Mouse (Mus musculus): ENCODE data around the gene Krt13. TPM values are rescaled to one million over a fixed set of nuclear protein-coding genes. Genes with fewer than 3 reads are reported as not detected.
A peak's percentile ranks its signal among the peaks of the same experiment; 100 is the strongest.

The Krt13 gene
- 2.9 TPM for polyA plus RNA-seq (2012; fragmentation: generic; extraction: Trizol)

GRCm38 (mm10) chr11:100121466-100121865, at the start of gene Krt13:
Gene Krt13 (minus strand): TSS chr11:100121566.
- Histone ChIP-seq H3K4me3 (no peak within 1 kb of the TSS), H3K27me3 (ENCODE audit: control insufficient read depth, insufficient read depth, insufficient read length) (no peaks in the 10 kb centered on the region), H3K4me2 (ENCODE audit: low read depth) (peak within 1 kb of the TSS; percentile 41), H3K36me3 (ENCODE audit: control insufficient read depth, insufficient read depth) (no peaks in the 10 kb centered on the region), H3K79me2 (ENCODE audit: control insufficient read depth, insufficient read depth) (no peaks in the 10 kb centered on the region), H3ac (ENCODE audit: control insufficient read depth, insufficient read length) (no peak within 1 kb of the TSS)
- no peak for TF ChIP-seq SRF (IDR thresholded peaks at IDR 0.05; ENCODE audit: control insufficient read depth, insufficient read length, low read depth)
- TF ChIP-seq E2F4 (IDR thresholded peaks at IDR 0.05; ENCODE audit: insufficient read depth), result no peak
- TF ChIP-seq POLR2AphosphoS2 (IDR thresholded peaks at IDR 0.05; ENCODE audit: insufficient read length, low read depth), result no peak
- TF ChIP-seq CEBPB (IDR thresholded peaks at IDR 0.05; ENCODE audit: insufficient read depth, poor library complexity, severe bottlenecking), result no peak
- no peak for TF ChIP-seq TCF12 (IDR thresholded peaks at IDR 0.05; ENCODE audit: insufficient read depth, poor library complexity, severe bottlenecking)
- TF ChIP-seq REST (IDR thresholded peaks at IDR 0.05; ENCODE audit: insufficient read depth, insufficient read length), result no peak
- no peak for TF ChIP-seq MAX (IDR thresholded peaks at IDR 0.05; ENCODE audit: low read depth)
- no peak for TF ChIP-seq MYOD1 (IDR thresholded peaks at IDR 0.05; ENCODE audit: control insufficient read depth in 1 of 3, insufficient read length in 2 of 3, low read depth in 2 of 3)
- no peak for TF ChIP-seq TCF3 (IDR thresholded peaks at IDR 0.05; ENCODE audit: insufficient read length, low read depth)
- no peak for TF ChIP-seq POLR2A (IDR thresholded peaks at IDR 0.05; ENCODE audit: insufficient read length, low read depth)
- no peak for TF ChIP-seq USF1 (IDR thresholded peaks at IDR 0.05; ENCODE audit: low read depth)
- TF ChIP-seq MYOG (IDR thresholded peaks at IDR 0.05; ENCODE audit: control insufficient read depth in 1 of 3, insufficient read depth in 1 of 3, insufficient read length in 2 of 3, low read depth in 2 of 3), result no peak

GRCm38 (mm10) chr11:100168765-100169762, 47.7 kb upstream of the Krt13 start:
- H3K27me3 ChIP-seq (ENCODE audit: control insufficient read depth, insufficient read depth, insufficient read length), result no peaks in the 10 kb centered on the region
- H3K4me3 ChIP-seq, result no peak overlapping the region
- H3K79me2 ChIP-seq (ENCODE audit: control insufficient read depth, insufficient read depth), result no peaks in the 10 kb centered on the region
- H3ac ChIP-seq (ENCODE audit: control insufficient read depth, insufficient read length), result no peak overlapping the region
- TF ChIP-seq SRF (IDR thresholded peaks at IDR 0.05; ENCODE audit: control insufficient read depth, insufficient read length, low read depth) (no peak), POLR2A (IDR thresholded peaks at IDR 0.05; ENCODE audit: insufficient read length, low read depth) (no peak), TCF3 (IDR thresholded peaks at IDR 0.05; ENCODE audit: insufficient read length, low read depth) (no peak), POLR2AphosphoS2 (IDR thresholded peaks at IDR 0.05; ENCODE audit: insufficient read length, low read depth) (no peak), USF1 (IDR thresholded peaks at IDR 0.05; ENCODE audit: low read depth) (no peak), REST (IDR thresholded peaks at IDR 0.05; ENCODE audit: insufficient read depth, insufficient read length) (no peak), E2F4 (IDR thresholded peaks at IDR 0.05; ENCODE audit: insufficient read depth) (no peak), MAX (IDR thresholded peaks at IDR 0.05; ENCODE audit: low read depth) (no peak), CEBPB (IDR thresholded peaks at IDR 0.05; ENCODE audit: insufficient read depth, poor library complexity, severe bottlenecking) (no peak), TCF12 (IDR thresholded peaks at IDR 0.05; ENCODE audit: insufficient read depth, poor library complexity, severe bottlenecking) (no peak)
- H3K36me3 ChIP-seq (ENCODE audit: control insufficient read depth, insufficient read depth), result no peaks in the 10 kb centered on the region
- peak overlapping the region; percentile 56 for H3K4me2 ChIP-seq (ENCODE audit: low read depth)

GRCm38 (mm10) chr11:100168071-100168470, 46.7 kb upstream of the Krt13 start:
- Histone ChIP-seq H3ac (ENCODE audit: control insufficient read depth, insufficient read length) (no peak overlapping the region), H3K4me2 (ENCODE audit: low read depth) (no peak overlapping the region), H3K36me3 (ENCODE audit: control insufficient read depth, insufficient read depth) (no peaks in the 10 kb centered on the region), H3K27me3 (ENCODE audit: control insufficient read depth, insufficient read depth, insufficient read length) (no peaks in the 10 kb centered on the region), H3K4me3 (no peak overlapping the region), H3K79me2 (ENCODE audit: control insufficient read depth, insufficient read depth) (no peaks in the 10 kb centered on the region)
- TF ChIP-seq E2F4 (IDR thresholded peaks at IDR 0.05; ENCODE audit: insufficient read depth) (no peak), SRF (IDR thresholded peaks at IDR 0.05; ENCODE audit: control insufficient read depth, insufficient read length, low read depth) (no peak), MYOD1 (IDR thresholded peaks at IDR 0.05; ENCODE audit: control insufficient read depth in 1 of 3, insufficient read length in 2 of 3, low read depth in 2 of 3) (no peak), USF1 (IDR thresholded peaks at IDR 0.05; ENCODE audit: low read depth) (no peak), MAX (IDR thresholded peaks at IDR 0.05; ENCODE audit: low read depth) (no peak)

DNA sequence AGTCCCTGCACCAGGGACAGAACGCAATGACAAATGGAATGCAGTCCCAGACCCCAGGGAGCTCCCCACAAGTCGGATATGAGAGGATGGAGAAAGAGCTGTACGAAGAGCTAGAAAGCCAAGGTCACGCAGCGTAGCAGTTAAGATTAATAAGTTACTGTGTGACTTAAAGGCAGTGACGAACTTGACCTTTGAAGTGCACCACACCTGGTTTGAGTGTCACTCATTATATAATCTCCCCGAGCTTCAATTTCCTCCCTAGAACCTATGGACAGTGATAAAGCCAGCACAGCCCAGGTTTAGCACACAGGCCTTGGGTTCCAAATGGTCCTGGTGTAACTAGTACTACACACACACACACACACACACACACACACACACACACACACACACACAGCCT, 43.0 kb upstream of the Krt13 start:
- Histone ChIP-seq H3K36me3 (ENCODE audit: control insufficient read depth, insufficient read depth) (no peaks in the 10 kb centered on the region), H3K4me2 (ENCODE audit: low read depth) (no peak overlapping the region), H3ac (ENCODE audit: control insufficient read depth, insufficient read length) (no peak overlapping the region), H3K79me2 (ENCODE audit: control insufficient read depth, insufficient read depth) (no peaks in the 10 kb centered on the region), H3K4me3 (no peak overlapping the region), H3K27me3 (ENCODE audit: control insufficient read depth, insufficient read depth, insufficient read length) (no peaks in the 10 kb centered on the region)
- no peak for TF ChIP-seq TCF12 (IDR thresholded peaks at IDR 0.05; ENCODE audit: insufficient read depth, poor library complexity, severe bottlenecking)
- no peak for TF ChIP-seq POLR2A (IDR thresholded peaks at IDR 0.05; ENCODE audit: insufficient read length, low read depth)
- TF ChIP-seq MYOD1 (IDR thresholded peaks at IDR 0.05; ENCODE audit: control insufficient read depth in 1 of 3, insufficient read length in 2 of 3, low read depth in 2 of 3), result no peak
- no peak for TF ChIP-seq TCF3 (IDR thresholded peaks at IDR 0.05; ENCODE audit: insufficient read length, low read depth)
- no peak for TF ChIP-seq MYOG (IDR thresholded peaks at IDR 0.05; ENCODE audit: control insufficient read depth in 1 of 3, insufficient read depth in 1 of 3, insufficient read length in 2 of 3, low read depth in 2 of 3)
- TF ChIP-seq SRF (IDR thresholded peaks at IDR 0.05; ENCODE audit: control insufficient read depth, insufficient read length, low read depth), result no peak
- TF ChIP-seq REST (IDR thresholded peaks at IDR 0.05; ENCODE audit: insufficient read depth, insufficient read length), result no peak
- no peak for TF ChIP-seq MAX (IDR thresholded peaks at IDR 0.05; ENCODE audit: low read depth)
- no peak for TF ChIP-seq E2F4 (IDR thresholded peaks at IDR 0.05; ENCODE audit: insufficient read depth)
- no peak for TF ChIP-seq POLR2AphosphoS2 (IDR thresholded peaks at IDR 0.05; ENCODE audit: insufficient read length, low read depth)
- no peak for TF ChIP-seq USF1 (IDR thresholded peaks at IDR 0.05; ENCODE audit: low read depth)

Data from myocyte (in vitro differentiated cells).